Mouse (Mus musculus): ENCODE results near the gene Olfr462.
"Not testable (repeated sequence)": the region's sequence is repeated elsewhere in the genome, so short reads cannot be mapped to it uniquely, and the experiment has no call there.

Gene Olfr462

GRCm38 (mm10) chr11:87892168-87892567 lies at the start of gene Olfr462:
Gene Olfr462 (minus strand): TSS chr11:87892268.
- DNase-seq (ENCODE audit: low spot score in 2 of 2), result no peak

GRCm38 (mm10) chr11:87935467-87935866 lies 43.4 kb upstream of the Olfr462 start:
- DNase-seq (ENCODE audit: low spot score in 2 of 2), result peak; percentile 33 to 39

GRCm38 (mm10) chr11:87933731-87934130 lies 41.7 kb upstream of the Olfr462 start:
- DNase-seq (ENCODE audit: low spot score in 2 of 2), result no peak

GRCm38 (mm10) chr11:87930348-87930747 lies 38.3 kb upstream of the Olfr462 start:
- DNase-seq (ENCODE audit: low spot score in 2 of 2), result no peak

- DNase-seq (ENCODE audit: low spot score in 2 of 2), result no peak
These were observed 28.9 kb upstream of the Olfr462 start, which contains the start of gene Olfr464 for GRCm38 (mm10) chr11:87920966-87921365. Gene Olfr464 (minus strand): TSS chr11:87920967.

GRCm38 (mm10) chr11:87920301-87920700 lies 28.2 kb upstream of the Olfr462 start:
- no peak for DNase-seq (ENCODE audit: low spot score in 2 of 2)

- no peak for DNase-seq (ENCODE audit: low spot score in 2 of 2)
These were observed 23.9 kb upstream of the Olfr462 start for GRCm38 (mm10) chr11:87916005-87916404.

GRCm38 (mm10) chr11:87904331-87904730 lies 12.3 kb upstream of the Olfr462 start:
- no peak for DNase-seq (ENCODE audit: low spot score in 2 of 2)

- no peak for DNase-seq (ENCODE audit: low spot score in 2 of 2)
These were observed 5.2 kb upstream of the Olfr462 start, which contains the start of gene Olfr463 for GRCm38 (mm10) chr11:87897287-87897686. Gene Olfr463 (minus strand): TSS chr11:87897387.

GRCm38 (mm10) chr11:87884856-87885255 lies 7.2 kb downstream of the Olfr462 start:
- no peak for DNase-seq (ENCODE audit: low spot score in 2 of 2)

- no peak for DNase-seq (ENCODE audit: low spot score in 2 of 2)
These were observed 8.6 kb downstream of the Olfr462 start for GRCm38 (mm10) chr11:87883493-87883892.

- no peak for DNase-seq (ENCODE audit: low spot score in 2 of 2)
These were observed 10.4 kb downstream of the Olfr462 start for GRCm38 (mm10) chr11:87881714-87882113.

- no peak for DNase-seq (ENCODE audit: low spot score in 2 of 2)
These were observed 12.2 kb downstream of the Olfr462 start for GRCm38 (mm10) chr11:87879826-87880225.

GRCm38 (mm10) chr11:87875436-87875835 lies 16.6 kb downstream of the Olfr462 start, which contains the start of gene Epx:
Gene Epx (minus strand): TSS chr11:87875536.
- no peak for DNase-seq (ENCODE audit: low spot score in 2 of 2)

- no peak for DNase-seq (ENCODE audit: low spot score in 2 of 2)
These were observed 20.3 kb downstream of the Olfr462 start for GRCm38 (mm10) chr11:87871766-87872165.

- DNase-seq (ENCODE audit: low spot score in 2 of 2), result no peak
These were observed 22.0 kb downstream of the Olfr462 start for GRCm38 (mm10) chr11:87870096-87870495.

- DNase-seq (ENCODE audit: low spot score in 2 of 2), result not testable (repeated sequence)
These were observed 25.2 kb downstream of the Olfr462 start for GRCm38 (mm10) chr11:87866891-87867290.

GRCm38 (mm10) chr11:87862805-87863204 lies 29.3 kb downstream of the Olfr462 start:
- DNase-seq (ENCODE audit: low spot score in 2 of 2), result no peak

- no peak for DNase-seq (ENCODE audit: low spot score in 2 of 2)
These were observed 31.6 kb downstream of the Olfr462 start for GRCm38 (mm10) chr11:87860426-87860825.

GRCm38 (mm10) chr11:87859273-87859672 lies 32.8 kb downstream of the Olfr462 start:
- DNase-seq (ENCODE audit: low spot score in 2 of 2), result no peak

GRCm38 (mm10) chr11:87854550-87854949 lies 37.5 kb downstream of the Olfr462 start:
- no peak for DNase-seq (ENCODE audit: low spot score in 2 of 2)

- no peak for DNase-seq (ENCODE audit: low spot score in 2 of 2)
These were observed 38.5 kb downstream of the Olfr462 start for GRCm38 (mm10) chr11:87853597-87853954.

- DNase-seq (ENCODE audit: low spot score in 2 of 2), result peak; percentile 85
These were observed 39.1 kb downstream of the Olfr462 start, which contains the start of gene Mks1 for GRCm38 (mm10) chr11:87852690-87853596. Gene Mks1 (plus strand): TSS chr11:87853215.
